ENCODE assay signal across 8 mouse cellular contexts in genomic region chr3:20198869-20199268, GRCm38 (mm10). TPM values are rescaled to one million over a fixed set of nuclear protein-coding genes. Genes with fewer than 3 reads are reported as not detected.
DNase-seq lines count a peak whose midpoint lies in the region; ATAC-seq and TF ChIP-seq lines count a peak whose summit lies in the region.

No protein-coding gene starts in this region.

- no peak overlapping the region for H3K4me3 ChIP-seq in MEL (ENCODE audit: control insufficient read depth in 1 of 2, insufficient read depth in 1 of 2, low read depth in 2 of 2, low read length in 2 of 2)
- no peak overlapping the region for H3K4me3 ChIP-seq in forebrain, embryonic 15.5 days
- H3K4me3 ChIP-seq in kidney, embryonic 15.5 days (replicated peaks): no peak overlapping the region
- no peak overlapping the region for H3K4me3 ChIP-seq in liver, embryonic 11.5 days (ENCODE audit: low read depth, low read length)
- no peak overlapping the region for H3K4me3 ChIP-seq in neural tube, embryonic 12.5 days
- H3K4me3 ChIP-seq in thymus, adult 2 months (ENCODE audit: control insufficient read depth, insufficient read depth, low read length): no peak overlapping the region

- peaks cover 0 to 5% of the 10 kb centered on the region in 2 experiments; a peak in 2 of 4 replicates for H3K36me3 ChIP-seq in MEL (ENCODE audit: control insufficient read depth in 1 of 2, insufficient read depth in 2 of 2, low read length in 2 of 2)
- no peaks in the 10 kb centered on the region for H3K36me3 ChIP-seq in forebrain, embryonic 15.5 days
- H3K36me3 ChIP-seq in kidney, embryonic 15.5 days: no peaks in the 10 kb centered on the region
- H3K36me3 ChIP-seq in liver, embryonic 11.5 days (ENCODE audit: control insufficient read depth, insufficient read depth, low read length): no peaks in the 10 kb centered on the region
- H3K36me3 ChIP-seq in neural tube, embryonic 12.5 days: no peaks in the 10 kb centered on the region
- H3K36me3 ChIP-seq in thymus, adult 2 months (ENCODE audit: control insufficient read depth, insufficient read depth, low read length): no peaks in the 10 kb centered on the region

- H3K27me3 ChIP-seq in MEL (ENCODE audit: control insufficient read depth in 1 of 2, insufficient read depth in 2 of 2, low read length in 2 of 2): no peaks in the 10 kb centered on the region; a peak in 1 of 4 replicates
- H3K27me3 ChIP-seq in forebrain, embryonic 15.5 days: no peaks in the 10 kb centered on the region
- no peaks in the 10 kb centered on the region for H3K27me3 ChIP-seq in kidney, embryonic 15.5 days
- no peaks in the 10 kb centered on the region for H3K27me3 ChIP-seq in liver, embryonic 11.5 days (replicated peaks; ENCODE audit: control insufficient read depth, insufficient read depth, low read length)
- H3K27me3 ChIP-seq in neural tube, embryonic 12.5 days (replicated peaks): no peaks in the 10 kb centered on the region
- no peaks in the 10 kb centered on the region for H3K27me3 ChIP-seq in thymus, adult 2 months (ENCODE audit: control insufficient read depth, insufficient read depth, low read length)

- ATAC-seq in forebrain, embryonic 15.5 days (replicated peaks): peak; percentile 72; the same call in 1 of the 2 replicates
- ATAC-seq in kidney, embryonic 15.5 days (replicated peaks; ENCODE audit: low FRiP score): 0 out of 2 replicates have a peak, but pooled peaks have one; percentile 36
- ATAC-seq in liver, embryonic 11.5 days (replicated peaks; ENCODE audit: low FRiP score): 0 out of 2 replicates have a peak, but pooled peaks have one; percentile 56
- peak; percentile 70; the same call in 1 of the 2 replicates for ATAC-seq in neural tube, embryonic 12.5 days (ENCODE audit: low FRiP score, low read depth)

- peak; percentile 61 to 86 (median 85) for TF ChIP-seq CTCF in MEL (IDR thresholded peaks at IDR 0.05 in 2 of 3, conservative IDR thresholded peaks at IDR 0.05 in 1 of 3; ENCODE audit: control insufficient read depth in 1 of 3, insufficient read depth in 1 of 3, low read depth in 2 of 3, low read length in 3 of 3, poor library complexity in 1 of 3, severe bottlenecking in 1 of 3)
- no peak for TF ChIP-seq CTCF in thymus, adult 2 months (IDR thresholded peaks at IDR 0.05; ENCODE audit: borderline replicate concordance, control insufficient read depth, extremely low read depth, insufficient read depth, low read length, poor library complexity)

- H3K4me2 ChIP-seq in forebrain, embryonic 15.5 days (replicated peaks): no peak overlapping the region
- no peak overlapping the region for H3K4me2 ChIP-seq in kidney, embryonic 15.5 days
- no peak overlapping the region for H3K4me2 ChIP-seq in liver, embryonic 11.5 days
- no peak overlapping the region for H3K4me2 ChIP-seq in neural tube, embryonic 12.5 days (replicated peaks)

- 27% methylated on average over 6 of the region's 6 CpGs for WGBS in forebrain, embryonic 15.5 days
- 32% methylated on average over 6 of the region's 6 CpGs for whole genome bisulfite sequencing in kidney, embryonic 15.5 days
- 25% methylated on average over 6 of the region's 6 CpGs for WGBS in liver, embryonic 11.5 days
- WGBS in neural tube, embryonic 12.5 days: 32% methylated on average over 6 of the region's 6 CpGs
- WGBS in thymus, adult 2 months: 31% methylated on average over 6 of the region's 6 CpGs

- TF ChIP-seq RAD21 in MEL (IDR thresholded peaks at IDR 0.05; ENCODE audit: low read depth, low read length): peak; percentile 81

- no peaks in the 10 kb centered on the region for H3K9me3 ChIP-seq in MEL (replicated peaks; ENCODE audit: insufficient read depth, low read length)
- H3K9me3 ChIP-seq in forebrain, embryonic 15.5 days: no peaks in the 10 kb centered on the region
- no peaks in the 10 kb centered on the region for H3K9me3 ChIP-seq in kidney, embryonic 15.5 days (replicated peaks)
- H3K9me3 ChIP-seq in liver, embryonic 11.5 days (ENCODE audit: control insufficient read depth, low read length): no peaks in the 10 kb centered on the region
- H3K9me3 ChIP-seq in neural tube, embryonic 12.5 days: no peaks in the 10 kb centered on the region

- no peak overlapping the region for H3K27ac ChIP-seq in MEL (ENCODE audit: control insufficient read depth, low read depth, low read length)
- no peak overlapping the region for H3K27ac ChIP-seq in forebrain, embryonic 15.5 days (replicated peaks)
- no peak overlapping the region for H3K27ac ChIP-seq in kidney, embryonic 15.5 days
- no peak overlapping the region for H3K27ac ChIP-seq in liver, embryonic 11.5 days (ENCODE audit: low read depth, low read length)
- no peak overlapping the region for H3K27ac ChIP-seq in neural tube, embryonic 12.5 days
- H3K27ac ChIP-seq in thymus, adult 2 months (ENCODE audit: control insufficient read depth, insufficient read depth, low read length): no peak overlapping the region

- H3K9ac ChIP-seq in MEL (ENCODE audit: control insufficient read depth, low read depth, low read length, poor library complexity, severe bottlenecking): no peak overlapping the region
- H3K9ac ChIP-seq in forebrain, embryonic 15.5 days (replicated peaks): no peak overlapping the region
- no peak overlapping the region for H3K9ac ChIP-seq in kidney, embryonic 15.5 days
- no peak overlapping the region for H3K9ac ChIP-seq in liver, embryonic 11.5 days (ENCODE audit: low read depth, low read length)
- H3K9ac ChIP-seq in neural tube, embryonic 12.5 days: no peak overlapping the region

- TF ChIP-seq EP300 in MEL (IDR thresholded peaks at IDR 0.05; ENCODE audit: low read depth in 1 of 2, low read length in 2 of 2): no peak

- peaks cover 0 to 8% of the 10 kb centered on the region in 2 experiments; a peak in 2 of 4 replicates for H3K4me1 ChIP-seq in MEL (ENCODE audit: control insufficient read depth in 1 of 2, insufficient read depth in 2 of 2, low read length in 2 of 2)
- H3K4me1 ChIP-seq in forebrain, embryonic 15.5 days: no peaks in the 10 kb centered on the region
- no peaks in the 10 kb centered on the region for H3K4me1 ChIP-seq in kidney, embryonic 15.5 days
- no peaks in the 10 kb centered on the region for H3K4me1 ChIP-seq in liver, embryonic 11.5 days (replicated peaks; ENCODE audit: control insufficient read depth, insufficient read depth, low read length)
- no peaks in the 10 kb centered on the region for H3K4me1 ChIP-seq in neural tube, embryonic 12.5 days
- H3K4me1 ChIP-seq in thymus, adult 2 months (replicated peaks; ENCODE audit: control insufficient read depth, insufficient read depth, low read length): no peaks in the 10 kb centered on the region

- H3K79me2 ChIP-seq in MEL (ENCODE audit: control insufficient read depth, insufficient read depth, low read length, poor library complexity): no peaks in the 10 kb centered on the region

- TF ChIP-seq POLR2A in MEL (IDR thresholded peaks at IDR 0.05; ENCODE audit: control insufficient read depth in 1 of 2, insufficient read depth in 1 of 2, low read depth in 1 of 2, low read length in 2 of 2, poor library complexity in 1 of 2): no peak
- no peak for TF ChIP-seq POLR2A in thymus, adult 2 months (IDR thresholded peaks at IDR 0.05; ENCODE audit: control insufficient read depth, extremely low read depth, insufficient read depth, low read length, poor library complexity)

- DNase-seq in 416B (ENCODE audit: low read depth) (peak; percentile 82), MEL (ENCODE audit: low read depth, low spot score) (peak; percentile 75)
- peak; percentile 4 for DNase-seq in cerebellum, adult 11 months
- DNase-seq in liver, embryonic 11.5 days (ENCODE audit: low spot score): peak; percentile 41
- peak; percentile 49 for DNase-seq in thymus, adult 2 months

TF ChIP-seq in MEL, 35 proteins besides CTCF, POLR2A, EP300 and RAD21:
- peak; percentile 52; the same call in 1 of the 2 replicates for TF ChIP-seq ZNF384 (IDR thresholded peaks at IDR 0.05; ENCODE audit: low read depth, low read length)
- peak; percentile 78 for TF ChIP-seq ZC3H11A (IDR thresholded peaks at IDR 0.05; ENCODE audit: low read depth, low read length)
- peak; percentile 42; the same call in 1 of the 2 replicates for TF ChIP-seq SIN3A (IDR thresholded peaks at IDR 0.05; ENCODE audit: low read length)
- TF ChIP-seq MYC (IDR thresholded peaks at IDR 0.05; ENCODE audit: low read depth, low read length): no peak
- TF ChIP-seq SMC3 (IDR thresholded peaks at IDR 0.05; ENCODE audit: low read depth, low read length): peak; percentile 85
- TF ChIP-seq BHLHE40 (IDR thresholded peaks at IDR 0.05; ENCODE audit: borderline replicate concordance, low read depth, low read length): peak; percentile 36; the same call in 1 of the 2 replicates
- no peak for TF ChIP-seq ZMIZ1 (IDR thresholded peaks at IDR 0.05; ENCODE audit: low read depth, low read length)

RNA-seq across cellular contexts. Expression of gene Cpa3, which starts 43.1 kb away (rescaled TPM):
- 1.6 and 3.7 TPM in 2 replicates for total RNA-seq in MEL (2012; rRNA removed)
- under 1 TPM in 1 of 2 experiments, not detected in 1; 0.24 TPM for polyA plus RNA-seq in MEL (2012; ENCODE audit: insufficient read depth in 1 of 2, insufficient read length in 2 of 2, low read depth in 1 of 2, low replicate concordance in 2 of 2, missing spikeins in 1 of 2)
- 0.20 and 0.42 TPM in 2 replicates for polyA plus RNA-seq in forebrain, embryonic 15.5 days (2015; fragmentation: Nextera tagmentation; extraction: Ambion mirVana)
- polyA plus RNA-seq in kidney, embryonic 15.5 days (2015; fragmentation: Nextera tagmentation; extraction: Ambion mirVana): 3.2 and 5.0 TPM in 2 replicates
- polyA plus RNA-seq in liver, embryonic 11.5 days (2014; fragmentation: Nextera tagmentation; extraction: Ambion mirVana): 2.3 and 3.6 TPM in 2 replicates
- 0.59 and 0.70 TPM in 2 replicates for polyA plus RNA-seq in neural tube, embryonic 12.5 days (2016; fragmentation: Nextera tagmentation; extraction: Ambion mirVana)
- polyA plus RNA-seq in thymus, adult 2 months (2012; rRNA removed): 1.9 and 2.3 TPM in 2 replicates

RNA-seq across cellular contexts. Expression of gene Gyg, which starts 43.8 kb away (rescaled TPM):
- total RNA-seq in MEL (2012; rRNA removed): 23.1 and 23.8 TPM in 2 replicates
- polyA plus RNA-seq in MEL (2012; ENCODE audit: insufficient read depth in 1 of 2, insufficient read length in 2 of 2, low read depth in 1 of 2, low replicate concordance in 2 of 2, missing spikeins in 1 of 2): 100 to 1,000 TPM in 1 of 2 experiments, 10 to 100 TPM in 1; 41.0 to 207 TPM
- polyA plus RNA-seq in forebrain, embryonic 15.5 days (2015; fragmentation: Nextera tagmentation; extraction: Ambion mirVana): 29.4 and 30.9 TPM in 2 replicates
- polyA plus RNA-seq in kidney, embryonic 15.5 days (2015; fragmentation: Nextera tagmentation; extraction: Ambion mirVana): 39.0 and 39.9 TPM in 2 replicates
- 57.2 and 58.5 TPM in 2 replicates for polyA plus RNA-seq in liver, embryonic 11.5 days (2014; fragmentation: Nextera tagmentation; extraction: Ambion mirVana)
- polyA plus RNA-seq in neural tube, embryonic 12.5 days (2016; fragmentation: Nextera tagmentation; extraction: Ambion mirVana): 25.3 and 27.0 TPM in 2 replicates
- polyA plus RNA-seq in thymus, adult 2 months (2012; rRNA removed): 21.6 and 24.6 TPM in 2 replicates

Comparison
In these comparisons a context has a peak if more than half of its experiments do, and no peak if none do; other contexts are left out.
1. DNase-seq: peak in every context shown above with its lines; median percentile 82 in 416B; 75 in MEL; 49 in thymus, adult 2 months; 41 in liver, embryonic 11.5 days; 4 in cerebellum, adult 11 months.